Mouse (Mus musculus): ENCODE data around the gene Pigb. TPM values are rescaled to one million over a fixed set of nuclear protein-coding genes. Genes with fewer than 3 reads are reported as not detected.

Gene Pigb
- polyA plus RNA-seq, 1 experiment: 18.7 TPM

DNA sequence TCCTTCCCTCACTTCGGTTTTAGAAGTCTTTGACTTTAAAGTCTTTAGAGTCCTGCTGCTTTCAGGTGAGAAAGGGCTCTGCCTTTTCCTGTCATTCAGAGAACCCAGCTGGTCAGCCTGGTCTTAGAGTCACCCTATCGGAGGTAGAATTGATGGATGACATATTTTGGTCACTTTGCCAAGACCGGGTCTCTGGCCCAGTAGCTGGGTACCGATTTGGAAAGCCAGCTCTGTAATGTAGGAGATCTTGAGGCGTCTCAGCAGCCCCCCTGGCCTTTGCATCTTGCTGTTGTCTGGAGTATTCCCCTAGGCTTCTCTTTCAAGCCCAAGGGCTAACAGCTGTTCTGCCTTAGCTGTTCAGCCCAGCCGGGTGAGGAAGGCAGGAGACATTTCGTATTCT is 5.0 kb upstream of the Pigb start:
- peak; percentile 11 for DNase-seq (ENCODE audit: low read depth)
- TF ChIP-seq POLR2A (IDR thresholded peaks at IDR 0.05; ENCODE audit: borderline replicate concordance, extremely low read depth, insufficient read depth, insufficient read length, poor library complexity, severe bottlenecking) (no peak), CTCF (IDR thresholded peaks at IDR 0.05; ENCODE audit: borderline replicate concordance, extremely low read depth, insufficient read depth, insufficient read length) (no peak)

DNA sequence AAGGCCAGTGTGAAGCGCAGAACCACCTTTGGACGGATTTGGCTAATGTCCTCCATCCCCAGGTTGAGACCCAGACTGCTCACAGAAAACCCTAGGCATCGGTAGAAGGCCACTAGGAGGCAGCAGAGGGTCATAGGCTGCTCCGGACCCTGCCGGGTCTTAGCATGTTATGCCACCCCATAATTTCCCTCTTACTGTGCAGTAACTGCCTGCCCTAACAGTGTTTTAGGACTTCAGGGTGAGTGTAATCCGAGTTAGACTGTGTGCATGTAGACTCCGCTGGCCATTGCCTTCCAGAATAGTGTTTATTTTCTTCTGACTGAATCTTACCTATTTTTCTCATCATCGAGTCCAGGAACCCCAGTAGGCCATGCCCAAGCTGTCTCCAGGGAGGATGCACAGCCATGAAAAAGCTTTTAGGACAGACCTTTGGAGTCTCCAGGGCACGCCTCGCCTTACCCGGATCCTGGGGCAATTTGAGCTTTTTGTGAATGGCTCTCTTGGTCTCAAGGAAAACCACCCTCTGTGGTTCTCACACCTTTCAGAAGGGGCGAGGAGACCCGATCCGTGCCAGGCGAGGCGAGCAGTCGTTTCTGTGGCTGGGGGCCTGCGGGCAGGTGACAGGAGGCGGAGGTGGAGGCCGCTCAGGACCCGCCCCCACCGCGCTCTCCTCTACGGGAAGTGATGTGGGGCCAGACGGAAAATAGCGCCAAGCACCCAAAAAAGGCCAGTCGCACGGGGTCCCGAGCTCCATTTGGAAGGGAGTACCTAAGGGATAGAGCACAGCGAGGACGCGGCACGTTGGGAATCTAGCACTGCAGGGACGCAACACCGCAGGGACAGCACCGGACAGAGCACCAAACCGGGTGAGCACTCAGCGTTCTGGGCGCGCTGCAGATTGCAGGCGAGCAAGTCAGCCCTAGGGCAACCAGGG is 4.2 kb upstream of the Pigb start, which contains the start of gene Rab27a:
TSS of gene Rab27a (plus strand) at position 709 of the 934 bp plus-strand sequence.
- peak; percentile 82 for DNase-seq (ENCODE audit: low read depth)
- no peak for TF ChIP-seq POLR2A (IDR thresholded peaks at IDR 0.05; ENCODE audit: borderline replicate concordance, extremely low read depth, insufficient read depth, insufficient read length, poor library complexity, severe bottlenecking)
- peak; percentile 90 for TF ChIP-seq CTCF (IDR thresholded peaks at IDR 0.05; ENCODE audit: borderline replicate concordance, extremely low read depth, insufficient read depth, insufficient read length)

DNA sequence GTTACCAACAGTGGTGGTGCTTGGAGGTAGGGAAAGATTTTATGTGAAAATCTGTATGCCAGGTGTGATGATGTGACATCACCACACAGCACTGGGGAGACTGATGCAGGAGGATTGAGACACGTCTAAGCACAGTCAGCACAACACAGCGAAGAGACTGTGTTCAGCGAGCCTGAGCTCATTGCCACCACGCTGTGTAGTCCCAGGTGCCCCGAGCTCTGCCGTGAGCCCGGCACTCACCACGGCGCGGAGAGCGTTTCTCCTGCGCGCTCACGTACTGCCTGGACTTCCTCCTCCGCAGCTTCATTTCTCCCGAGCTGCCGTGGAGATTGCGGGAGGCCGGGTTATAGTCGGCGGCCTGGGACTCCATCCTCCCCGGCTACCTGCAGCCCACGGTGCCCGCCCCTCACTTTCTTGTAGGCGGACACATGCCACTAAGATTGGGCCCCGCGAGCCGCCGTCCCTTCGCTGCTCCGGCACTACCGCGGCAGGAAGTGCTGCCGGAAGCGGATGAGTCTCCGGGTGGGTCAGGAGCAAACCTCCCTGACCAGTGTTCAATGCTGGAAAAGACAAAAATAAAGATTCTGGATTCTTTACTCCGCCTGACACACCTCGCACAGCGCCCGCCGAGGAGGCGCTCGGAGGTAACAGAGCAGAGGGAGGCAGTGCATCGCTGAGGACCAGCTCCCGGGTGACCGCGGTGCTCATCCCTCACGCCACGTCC is 794 bp downstream of the Pigb start:
- TF ChIP-seq CTCF (IDR thresholded peaks at IDR 0.05; ENCODE audit: borderline replicate concordance, extremely low read depth, insufficient read depth, insufficient read length) (no peak), POLR2A (IDR thresholded peaks at IDR 0.05; ENCODE audit: borderline replicate concordance, extremely low read depth, insufficient read depth, insufficient read length, poor library complexity, severe bottlenecking) (peak; percentile 8; the same call in 1 of the 2 replicates)

DNA sequence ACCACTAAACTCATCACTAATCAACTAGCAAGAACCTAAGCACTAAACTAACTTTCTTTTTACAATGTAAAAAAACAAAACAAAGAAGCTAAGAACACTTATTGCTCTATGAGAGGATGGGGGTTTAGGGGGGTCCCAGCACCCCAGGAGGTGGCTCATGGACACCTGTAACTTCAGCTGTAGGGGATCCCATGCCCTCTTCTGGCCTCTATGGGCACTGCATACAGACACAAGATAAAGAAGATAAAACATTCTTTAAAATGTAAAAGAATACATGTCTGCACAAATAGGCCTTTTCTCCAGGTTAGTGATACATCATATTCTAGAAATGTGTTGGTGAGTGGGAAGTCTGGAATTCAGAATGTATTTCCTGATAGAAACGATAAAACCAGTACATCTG is 6.8 kb downstream of the Pigb start:
- TF ChIP-seq CTCF (IDR thresholded peaks at IDR 0.05; ENCODE audit: borderline replicate concordance, extremely low read depth, insufficient read depth, insufficient read length) (0 out of 2 replicates have a peak, but pooled peaks have one; percentile 6), POLR2A (IDR thresholded peaks at IDR 0.05; ENCODE audit: borderline replicate concordance, extremely low read depth, insufficient read depth, insufficient read length, poor library complexity, severe bottlenecking) (no peak)
- DNase-seq (ENCODE audit: low read depth): no peak

More for the DNA sequence above, 794 bp downstream of the Pigb start:
- peak; percentile 97 for DNase-seq (ENCODE audit: low read depth)

DNA sequence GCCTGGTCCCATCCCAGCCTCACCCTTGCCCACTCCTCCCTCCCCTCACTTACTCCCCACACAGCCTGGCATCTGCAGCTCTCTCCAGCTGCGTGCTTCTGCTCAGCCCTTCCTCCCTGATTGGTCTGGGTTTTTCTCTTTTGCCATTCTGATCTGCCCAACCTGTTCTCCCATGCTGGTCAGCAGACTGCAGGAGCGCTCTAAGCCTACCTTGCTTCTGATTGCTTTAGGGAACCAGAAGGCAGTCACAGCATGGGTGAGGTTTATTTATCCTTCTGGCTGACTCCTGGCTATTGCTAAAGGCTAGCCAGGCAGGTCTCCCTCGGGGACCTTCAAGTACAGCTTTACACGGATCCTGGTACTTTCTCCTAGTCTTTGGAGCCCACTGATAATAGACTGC is 8.8 kb downstream of the Pigb start:
- no peak for DNase-seq (ENCODE audit: low read depth)
- TF ChIP-seq POLR2A (IDR thresholded peaks at IDR 0.05; ENCODE audit: borderline replicate concordance, extremely low read depth, insufficient read depth, insufficient read length, poor library complexity, severe bottlenecking): no peak
- no peak for TF ChIP-seq CTCF (IDR thresholded peaks at IDR 0.05; ENCODE audit: borderline replicate concordance, extremely low read depth, insufficient read depth, insufficient read length)

DNA sequence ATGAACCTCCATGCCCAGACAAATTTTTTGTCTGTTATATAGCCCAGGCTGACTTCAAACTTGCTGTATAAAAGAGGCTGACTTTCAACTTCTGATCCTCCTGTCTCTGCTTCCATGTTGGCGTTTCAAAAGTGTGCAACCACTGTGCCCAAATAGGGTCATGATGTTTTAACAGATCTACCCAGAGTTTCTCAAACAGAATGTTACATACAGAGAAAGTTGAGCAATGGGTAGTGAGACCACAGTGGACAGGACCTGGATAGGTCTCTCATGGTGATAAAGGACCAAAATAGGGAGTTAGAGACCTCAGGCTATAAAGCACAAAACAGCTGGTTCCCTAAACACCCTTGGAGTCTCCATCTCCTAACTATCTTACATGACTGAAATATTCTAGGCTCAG is 9.7 kb downstream of the Pigb start:
- no peak for TF ChIP-seq POLR2A (IDR thresholded peaks at IDR 0.05; ENCODE audit: borderline replicate concordance, extremely low read depth, insufficient read depth, insufficient read length, poor library complexity, severe bottlenecking)
- TF ChIP-seq CTCF (IDR thresholded peaks at IDR 0.05; ENCODE audit: borderline replicate concordance, extremely low read depth, insufficient read depth, insufficient read length): no peak
- DNase-seq (ENCODE audit: low read depth): no peak

DNA sequence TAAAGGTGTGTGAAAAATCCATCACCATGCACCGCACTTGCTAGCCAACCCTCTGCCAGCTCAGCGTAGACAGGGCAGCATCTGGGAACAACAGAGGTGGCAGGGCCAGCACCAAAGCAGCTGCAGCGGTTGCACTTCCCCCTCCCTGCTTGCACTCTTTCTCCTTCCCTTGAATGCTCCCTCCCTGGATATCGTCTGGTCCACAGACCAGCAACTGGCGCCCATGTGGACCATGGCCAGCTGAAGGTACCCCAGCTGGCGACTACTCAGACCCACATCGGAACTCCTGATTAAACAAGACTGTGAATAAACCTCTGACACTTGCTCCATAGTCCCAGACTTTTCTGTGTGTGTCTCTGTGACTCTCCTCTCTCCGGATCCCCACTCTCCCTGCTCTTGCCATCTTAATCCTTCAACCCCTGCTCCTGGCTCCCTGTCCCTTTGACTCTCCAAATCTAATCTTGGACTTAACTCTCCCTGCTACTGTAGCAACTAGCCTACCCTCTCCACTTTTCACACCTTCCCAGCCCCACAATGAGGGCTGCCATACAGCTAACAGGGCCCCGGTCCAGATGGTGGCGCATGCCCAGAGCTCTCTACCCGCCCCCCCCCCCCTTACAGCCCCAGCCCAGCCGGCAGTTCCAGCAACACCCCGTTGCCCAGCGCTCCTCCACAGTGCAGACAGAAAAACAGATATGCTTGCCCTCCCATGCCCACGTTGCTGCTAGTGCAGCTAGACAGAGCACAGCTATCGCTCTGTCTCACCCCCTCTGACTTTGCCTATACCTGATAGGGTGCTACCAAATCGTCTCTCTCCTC is 14.2 kb downstream of the Pigb start:
- DNase-seq (ENCODE audit: low read depth): peak; percentile 74
- TF ChIP-seq CTCF (IDR thresholded peaks at IDR 0.05; ENCODE audit: borderline replicate concordance, extremely low read depth, insufficient read depth, insufficient read length) (no peak), POLR2A (IDR thresholded peaks at IDR 0.05; ENCODE audit: borderline replicate concordance, extremely low read depth, insufficient read depth, insufficient read length, poor library complexity, severe bottlenecking) (no peak)

DNA sequence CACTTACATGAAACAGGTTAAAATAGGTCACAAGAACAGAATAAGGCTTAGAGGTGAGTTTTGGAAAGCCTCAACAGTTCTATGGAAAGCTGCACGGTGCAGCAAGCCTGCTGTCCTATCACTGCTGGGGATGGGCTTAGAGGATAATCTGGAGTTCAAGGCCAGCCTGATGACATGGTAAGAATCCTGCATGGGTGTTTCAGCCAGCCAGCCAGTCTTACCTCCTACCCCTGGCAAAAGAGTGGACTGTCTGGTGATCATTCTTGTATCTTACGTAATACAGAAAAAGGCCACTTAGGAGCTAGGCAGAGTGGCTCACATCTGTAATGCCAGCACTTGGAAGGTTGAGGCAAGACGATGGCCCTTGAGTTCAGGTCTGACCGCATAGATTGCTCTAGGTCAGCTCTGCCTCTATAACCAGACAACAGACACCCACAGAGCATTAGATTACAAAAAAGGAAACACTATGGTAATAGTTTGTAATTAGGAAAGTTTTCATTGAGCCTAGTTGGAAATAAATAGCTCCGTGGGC is 19.5 kb downstream of the Pigb start:
- no peak for TF ChIP-seq CTCF (IDR thresholded peaks at IDR 0.05; ENCODE audit: borderline replicate concordance, extremely low read depth, insufficient read depth, insufficient read length)
- TF ChIP-seq POLR2A (IDR thresholded peaks at IDR 0.05; ENCODE audit: borderline replicate concordance, extremely low read depth, insufficient read depth, insufficient read length, poor library complexity, severe bottlenecking): no peak
- no peak for DNase-seq (ENCODE audit: low read depth)

DNA sequence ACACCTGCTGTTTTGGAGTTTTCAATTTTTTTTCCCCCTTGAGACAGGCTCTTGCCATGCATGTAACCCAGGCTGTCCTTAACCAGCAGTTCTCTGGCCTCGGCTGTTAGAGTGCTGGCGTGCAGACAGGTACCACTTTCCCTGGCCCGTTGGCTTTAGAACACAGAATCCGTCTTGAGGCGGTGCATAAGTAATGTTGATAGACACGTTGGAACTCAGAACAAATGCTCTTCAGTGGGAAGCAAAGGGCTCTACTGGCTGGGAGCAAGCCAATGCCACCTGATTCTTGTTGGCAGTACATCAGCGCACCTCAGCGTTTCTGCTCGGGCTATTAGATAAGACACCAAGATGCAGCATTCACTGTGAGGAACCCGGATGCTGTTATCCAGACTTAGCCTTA is 20.3 kb downstream of the Pigb start:
- TF ChIP-seq CTCF (IDR thresholded peaks at IDR 0.05; ENCODE audit: borderline replicate concordance, extremely low read depth, insufficient read depth, insufficient read length): no peak
- no peak for TF ChIP-seq POLR2A (IDR thresholded peaks at IDR 0.05; ENCODE audit: borderline replicate concordance, extremely low read depth, insufficient read depth, insufficient read length, poor library complexity, severe bottlenecking)
- no peak for DNase-seq (ENCODE audit: low read depth)

DNA sequence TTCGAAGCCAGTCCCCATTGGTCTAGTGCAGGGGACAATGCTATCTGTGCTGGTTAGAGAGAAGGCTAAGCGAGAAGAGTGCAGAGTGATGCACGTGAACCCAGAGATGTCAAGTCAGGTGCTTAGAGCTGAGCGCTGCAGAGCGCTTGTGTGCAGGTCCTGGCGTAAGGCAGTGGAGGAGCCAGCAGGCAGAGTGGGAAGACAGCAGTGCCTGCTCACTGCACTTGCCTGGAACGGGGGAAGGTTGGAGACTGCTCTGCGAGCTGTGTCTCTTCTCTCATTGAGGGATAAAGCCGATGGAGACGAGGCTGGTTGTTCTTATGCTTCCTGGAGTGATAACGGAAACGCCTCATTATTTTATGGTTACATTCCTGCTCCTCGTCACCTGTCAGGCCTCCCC is 25.5 kb downstream of the Pigb start:
- no peak for DNase-seq (ENCODE audit: low read depth)
- TF ChIP-seq POLR2A (IDR thresholded peaks at IDR 0.05; ENCODE audit: borderline replicate concordance, extremely low read depth, insufficient read depth, insufficient read length, poor library complexity, severe bottlenecking) (no peak), CTCF (IDR thresholded peaks at IDR 0.05; ENCODE audit: borderline replicate concordance, extremely low read depth, insufficient read depth, insufficient read length) (no peak)
